Mouse (Mus musculus) forebrain, postnatal 0 days (tissue): Measurements from ENCODE around the gene Bckdk. TPM values are rescaled to one million over a fixed set of nuclear protein-coding genes. Genes with fewer than 3 reads are reported as not detected.
"Not testable (repeated sequence)": the region's sequence is repeated elsewhere in the genome, so short reads cannot be mapped to it uniquely, and the experiment has no call there.

Experiments used
- ATAC-seq: fragments of 200-750 bp; cut with Nextera tagmentation; 2 replicates; pipeline ENCODE4 v1.8.0; 2017; ENCODE audit warnings: mild to moderate bottlenecking, moderate library complexity
- DNase-seq: peaks from one replicate; pipeline ENCODE4 v3.0.0-alpha.2; 2015
- H3K27ac ChIP-seq: fragments of 300-500 bp; sonication (generic); 2 replicates; pipeline ENCODE4 v1.5.1; 2014; ENCODE audit warnings: low read depth, mild to moderate bottlenecking, antibody characterized with exemption, low read length, moderate library complexity, mixed read lengths
- H3K27me3 ChIP-seq: fragments of 300-500 bp; sonication (generic); 2 replicates; pipeline ENCODE4 v1.6.1; 2014; ENCODE audit warnings: mild to moderate bottlenecking, low read length, mixed read lengths; ENCODE audit not compliant: insufficient read depth
- H3K36me3 ChIP-seq: fragments of 300-500 bp; sonication (generic); 2 replicates; pipeline ENCODE4 v1.6.1; 2014; ENCODE audit warnings: mild to moderate bottlenecking, moderate library complexity; ENCODE audit not compliant: insufficient read depth
- H3K4me1 ChIP-seq: fragments of 300-500 bp; sonication (generic); 2 replicates; pipeline ENCODE4 v1.6.1; 2014; ENCODE audit warnings: antibody characterized with exemption; ENCODE audit not compliant: insufficient read depth
- H3K4me2 ChIP-seq: fragments of 300-500 bp; sonication (generic); 2 replicates; pipeline ENCODE4 v1.6.1; 2014; ENCODE audit warnings: low read depth, mild to moderate bottlenecking, moderate library complexity
- H3K4me3 ChIP-seq: fragments of 300-500 bp; sonication (generic); 2 replicates; pipeline ENCODE4 v1.5.1; 2014; ENCODE audit warnings: low read depth, low read length, mixed read lengths
- H3K9ac ChIP-seq: fragments of 300-500 bp; sonication (generic); 2 replicates; pipeline ENCODE4 v1.6.1; 2014; ENCODE audit warnings: mild to moderate bottlenecking
- H3K9me3 ChIP-seq: fragments of 300-500 bp; sonication (generic); 2 replicates; pipeline ENCODE4 v1.6.1; 2016; ENCODE audit warnings: low read length
- CTCF ChIP-seq: sonication (generic); IDR thresholded peaks from 2 replicates; pipeline ENCODE4 v1.5.1; 2016; ENCODE audit warnings: antibody characterized with exemption, control low read depth, low read depth
- WGBS: fragments of 180-500 bp; shearing (Covaris S2); extraction: QIAGEN DNeasy Blood & Tissue Kit; methylation state at CpG from one replicate; pipeline ENCODE4 v1.1.7; 2014; 5-methylcytosine and 5-hydroxymethylcytosine counted together
- polyA plus RNA-seq: library from polyadenylated mRNA; unstranded; fragments of >200 nt; fragmentation: Nextera tagmentation; extraction: Ambion mirVana; gene quantifications from 2 replicates; pipeline ENCODE4 v1.2.1, GENCODE M21; 2015
- total RNA-seq: library from RNA; depleted of rRNA; stranded (reverse); fragments of >200 nt; gene quantifications from 2 replicates; pipeline ENCODE4 v1.2.3, GENCODE M21; 2014

Gene Bckdk
- total and polyA plus RNA-seq, 2 experiments from 2014 or later, result 43.0 to 66.8 TPM

DNA sequence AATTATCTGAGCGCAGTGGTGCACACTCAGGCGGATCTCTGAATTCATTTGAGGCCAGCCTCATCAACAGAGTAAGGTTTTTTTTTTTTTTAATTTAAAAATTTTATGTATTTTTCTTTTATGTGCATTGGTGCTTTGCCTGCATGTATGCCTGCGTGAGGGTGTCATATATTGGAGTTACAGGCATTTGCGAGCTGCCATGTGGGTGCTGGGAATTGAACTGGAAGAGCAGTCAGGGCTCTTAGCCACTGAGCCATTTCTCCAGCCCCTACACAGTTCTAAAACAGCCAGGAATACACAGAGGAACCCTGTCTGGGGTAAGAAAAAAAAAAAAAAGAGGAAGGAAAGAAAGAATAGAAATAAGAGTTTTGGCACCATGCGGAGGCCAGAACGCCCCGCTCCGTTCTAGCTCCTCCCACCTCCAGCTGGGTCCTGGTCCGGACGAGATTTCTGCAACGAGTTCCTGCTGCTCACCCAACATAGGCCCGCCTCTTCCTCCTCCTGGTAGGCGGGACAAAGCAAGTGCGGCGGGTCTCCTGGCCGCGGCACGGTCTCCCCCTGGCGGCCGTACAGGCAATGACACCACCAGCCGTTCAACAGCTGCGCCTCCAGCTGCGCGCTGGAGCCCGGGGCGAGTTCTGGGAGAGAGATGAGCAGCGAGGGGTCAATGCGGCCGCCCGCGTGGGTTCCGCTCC is 31.3 kb downstream of the Bckdk start:
- Histone ChIP-seq H3K27me3 (no peaks in the 10 kb centered on the region), H3K4me2 (peak overlapping the region; percentile 90), H3K4me1 (0 out of 2 replicates have a peak, but pooled peaks cover 3% of the 10 kb centered on the region), H3K36me3 (no peaks in the 10 kb centered on the region), H3K4me3 (peak overlapping the region; percentile 77), H3K9me3 (no peaks in the 10 kb centered on the region), H3K27ac (peak overlapping the region; percentile 89), H3K9ac (peak overlapping the region; percentile 93)
- 6% methylated on average over 31 of the region's 32 CpGs for WGBS
- DNase-seq (peak; percentile 96), ATAC-seq (peak; percentile 98)
- TF ChIP-seq CTCF, result peak; percentile 99

DNA sequence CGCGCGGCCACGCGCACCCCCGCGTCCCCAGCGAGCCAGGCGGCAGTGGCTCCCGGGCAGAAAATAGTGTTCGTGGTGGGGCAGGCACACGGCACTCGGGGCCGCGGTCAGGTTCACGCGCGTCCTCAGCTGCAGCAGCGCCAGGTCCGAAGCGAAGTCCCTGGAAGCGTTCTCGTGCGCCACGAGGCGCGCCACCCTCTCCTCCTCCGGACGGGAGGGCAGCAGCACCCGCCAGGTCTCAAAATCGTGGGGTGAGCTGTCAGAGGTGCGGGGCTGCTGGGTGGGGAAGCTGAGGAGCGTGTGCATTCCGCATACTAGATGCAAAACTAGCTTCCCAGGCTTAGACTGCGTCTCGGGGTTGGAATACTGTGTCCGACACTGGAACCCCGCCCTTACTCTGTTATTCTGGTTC is 31.9 kb downstream of the Bckdk start:
- DNase-seq (no peak), ATAC-seq (peak; percentile 66)
- Histone ChIP-seq H3K4me2 (peak overlapping the region; percentile 90), H3K4me3 (peak overlapping the region; percentile 77), H3K36me3 (no peaks in the 10 kb centered on the region), H3K9ac (peak overlapping the region; percentile 93), H3K9me3 (no peaks in the 10 kb centered on the region), H3K27me3 (no peaks in the 10 kb centered on the region), H3K4me1 (0 out of 2 replicates have a peak, but pooled peaks cover 3% of the 10 kb centered on the region), H3K27ac (peak overlapping the region; percentile 89)
- under 1% methylated on average over 38 of the region's 38 CpGs for WGBS
- TF ChIP-seq CTCF, result no peak

DNA sequence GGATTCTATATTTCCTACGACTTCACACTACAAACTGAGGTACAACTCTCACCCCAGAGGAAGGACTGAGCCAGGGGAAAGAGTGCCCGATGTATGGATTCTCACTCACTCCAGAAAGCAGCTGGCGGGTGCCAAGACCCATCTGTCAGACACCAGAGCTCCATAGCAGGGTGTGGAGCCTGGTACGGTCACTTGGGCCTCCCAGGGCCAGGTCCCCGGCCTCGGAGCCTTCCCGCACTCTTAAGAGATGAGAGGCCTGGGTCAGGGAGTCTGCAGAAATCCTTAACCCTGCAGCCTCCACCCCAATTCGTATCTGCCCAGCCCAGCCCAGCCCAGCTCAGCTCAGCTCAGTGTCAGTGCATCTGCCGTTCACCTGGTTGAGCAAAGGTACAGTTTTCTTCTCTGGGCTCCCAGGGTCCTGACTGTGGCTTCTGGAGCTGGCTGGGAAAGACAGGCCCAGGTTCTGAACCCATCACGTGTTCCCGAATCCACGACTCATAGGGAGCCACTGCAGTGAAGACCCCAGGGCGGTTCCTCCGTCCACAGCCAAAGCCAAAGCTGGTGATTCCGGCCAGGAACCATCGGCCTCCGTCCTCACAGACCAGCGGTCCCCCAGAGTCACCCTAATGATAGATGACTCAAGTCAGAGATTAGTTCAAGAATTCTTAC is 32.5 kb downstream of the Bckdk start:
- no peak for TF ChIP-seq CTCF
- no peaks in the 10 kb centered on the region for H3K9me3 ChIP-seq
- no peaks in the 10 kb centered on the region for H3K36me3 ChIP-seq
- 55% methylated on average over 18 of the region's 18 CpGs for WGBS
- H3K4me2 ChIP-seq, result peak overlapping the region; percentile 90
- DNase-seq, result no peak
- H3K4me1 ChIP-seq, result 0 out of 2 replicates have a peak, but pooled peaks cover 3% of the 10 kb centered on the region
- H3K9ac ChIP-seq, result peak overlapping the region; percentile 93
- H3K27me3 ChIP-seq, result no peaks in the 10 kb centered on the region
- no peak for ATAC-seq
- H3K27ac ChIP-seq, result peak overlapping the region; percentile 89
- peak overlapping the region; percentile 77 for H3K4me3 ChIP-seq

DNA sequence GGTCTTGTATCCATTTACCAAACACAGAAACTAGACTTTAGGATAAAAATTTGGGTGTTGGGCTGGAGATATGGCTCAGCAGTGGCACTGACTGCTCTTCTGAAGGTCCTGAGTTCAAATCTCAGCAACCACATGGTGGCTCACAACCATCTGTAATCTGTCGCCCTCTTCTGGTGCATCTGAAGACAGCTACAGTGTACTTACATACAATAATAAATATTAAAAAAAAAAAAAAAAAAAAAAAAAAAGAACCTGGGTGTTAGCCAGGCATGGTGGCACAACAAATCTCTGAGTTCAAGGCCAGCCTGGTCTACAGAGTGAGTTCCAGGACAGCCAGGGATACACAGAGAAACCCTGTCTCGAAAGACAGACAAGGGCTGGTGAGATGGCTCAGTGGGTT is 38.2 kb downstream of the Bckdk start:
- not testable (repeated sequence) for H3K4me1 ChIP-seq, H3K9me3 ChIP-seq, H3K4me3 ChIP-seq, H3K36me3 ChIP-seq, H3K9ac ChIP-seq, H3K27ac ChIP-seq, H3K27me3 ChIP-seq, ATAC-seq, H3K4me2 ChIP-seq, DNase-seq
- 59% methylated on average over 2 of the region's 2 CpGs for WGBS

- no peaks in the 10 kb centered on the region for H3K4me1 ChIP-seq
- H3K36me3 ChIP-seq, result no peaks in the 10 kb centered on the region
- no peak for TF ChIP-seq CTCF
- H3K27me3 ChIP-seq, result peaks cover 8% of the 10 kb centered on the region
- H3K9ac ChIP-seq, result no peak overlapping the region
- DNase-seq, result no peak
- no peak overlapping the region for H3K4me3 ChIP-seq
- 12% methylated on average over 23 of the region's 23 CpGs for WGBS
- no peak overlapping the region for H3K4me2 ChIP-seq
- H3K27ac ChIP-seq, result no peak overlapping the region
- ATAC-seq, result no peak
- H3K9me3 ChIP-seq, result no peaks in the 10 kb centered on the region
These were observed 40.7 kb downstream of the Bckdk start for GRCm38 (mm10) chr7:127944614-127945013.

- H3K27ac ChIP-seq, result no peak within 1 kb of the TSS
- H3K27me3 ChIP-seq, result peaks cover 8% of the 10 kb centered on the region
- H3K4me1 ChIP-seq, result no peaks in the 10 kb centered on the region
- DNase-seq (no peak), ATAC-seq (no peak)
- TF ChIP-seq CTCF, result no peak
- no peaks in the 10 kb centered on the region for H3K36me3 ChIP-seq
- H3K9ac ChIP-seq, result no peak within 1 kb of the TSS
- 66% methylated on average over 6 of the region's 6 CpGs for WGBS
- no peaks in the 10 kb centered on the region for H3K9me3 ChIP-seq
- no peak within 1 kb of the TSS for H3K4me2 ChIP-seq
- H3K4me3 ChIP-seq, result no peak within 1 kb of the TSS
These were observed 42.7 kb downstream of the Bckdk start, which contains the start of gene Prss36 for GRCm38 (mm10) chr7:127946470-127947023. TSS of gene Prss36 (minus strand) at chr7:127946725.
